Mouse (Mus musculus) CH12.LX (cell line): ENCODE measurements at regions not wholly inside any gene's neighbourhood (a gene's known extent, or its start where the extent isn't known, plus 50 kb on each side); places are given as distances from the start of the nearest gene placed in this dataset.

ENCODE experiments used
- DNase-seq: peaks from one replicate; pipeline ENCODE4 v3.0.0-alpha.2; 2013; ENCODE audit errors: extremely low read depth
- H3K27ac ChIP-seq: 2 replicates; pipeline ENCODE4 v1.5.1; 2012; ENCODE audit warnings: low read depth, mild to moderate bottlenecking, control low read depth, moderate library complexity; ENCODE audit not compliant: insufficient read depth
- H3K27me3 ChIP-seq: replicated peaks from 2 replicates; pipeline ENCODE3; 2012; ENCODE audit warnings: inconsistent platforms
- H3K36me3 ChIP-seq, 2 experiments: replicated peaks in 1 of 2; 2 replicates each; pipeline versions ENCODE3 to v1.6.1; 2012; ENCODE audit warnings: inconsistent platforms in 1 of 2, low read length in 1 of 2, mild to moderate bottlenecking in 1 of 2, mixed read lengths in 1 of 2, moderate library complexity in 1 of 2; ENCODE audit not compliant: control insufficient read depth in 1 of 2, insufficient read depth in 1 of 2
- H3K4me1 ChIP-seq, 2 experiments: 2 replicates each; pipeline ENCODE4 v1.6.1; 2012; ENCODE audit warnings: inconsistent platforms in 1 of 2, moderate library complexity in 1 of 2; ENCODE audit not compliant: insufficient read depth in 2 of 2, control insufficient read depth in 1 of 2
- H3K4me2 ChIP-seq: 2 replicates; pipeline ENCODE4 v1.6.1; 2012; ENCODE audit warnings: low read depth, mild to moderate bottlenecking, control low read depth; ENCODE audit not compliant: poor library complexity, insufficient read depth, severe bottlenecking
- H3K4me3 ChIP-seq, 3 experiments: fragments of 150-350 bp in 1 of 3; sonication (generic) in 1 of 3; replicated peaks in 1 of 3; 2 replicates each; pipeline versions ENCODE3 to v1.5.1; 2011 to 2012; ENCODE audit warnings: low read depth in 2 of 3, low read length in 2 of 3, mild to moderate bottlenecking in 2 of 3, moderate library complexity in 2 of 3, control low read depth in 1 of 3, improper control_type of control experiment in 1 of 3, inconsistent platforms in 1 of 3, mixed read lengths in 1 of 3; ENCODE audit not compliant: poor library complexity in 1 of 3
- H3K79me2 ChIP-seq: replicated peaks from 2 replicates; pipeline ENCODE4 v1.6.1; 2012; ENCODE audit warnings: mild to moderate bottlenecking, moderate library complexity; ENCODE audit not compliant: control insufficient read depth, poor library complexity, insufficient read depth, severe bottlenecking; ENCODE audit errors: extremely low read depth
- H3K9ac ChIP-seq: 2 replicates; pipeline ENCODE4 v1.6.1; 2012; ENCODE audit warnings: low read depth, mild to moderate bottlenecking, control low read depth, moderate library complexity; ENCODE audit not compliant: insufficient read depth
- H3K9me3 ChIP-seq: replicated peaks from 2 replicates; pipeline ENCODE3; 2012; ENCODE audit warnings: low read length, inconsistent platforms, mixed read lengths
- CHD1 ChIP-seq: IDR thresholded peaks from 2 replicates; pipeline ENCODE4 v1.6.1; 2012; ENCODE audit warnings: low read depth, low read length, improper control_type of control experiment, inconsistent platforms
- HCFC1 ChIP-seq: IDR thresholded peaks from 2 replicates; pipeline ENCODE4 v1.6.1; 2012; ENCODE audit warnings: low read depth, mild to moderate bottlenecking, inconsistent platforms, low read length, improper control_type of control experiment
- IRF4 ChIP-seq: IDR thresholded peaks from 2 replicates; pipeline ENCODE4 v1.6.1; 2014; ENCODE audit warnings: low read depth, mild to moderate bottlenecking, inconsistent platforms, low read length, improper control_type of control experiment
- JUN ChIP-seq: IDR thresholded peaks from 2 replicates; pipeline ENCODE4 v1.6.1; 2011; ENCODE audit warnings: low read depth, mild to moderate bottlenecking, low read length, improper control_type of control experiment, moderate library complexity; ENCODE audit not compliant: insufficient read depth
- JUND ChIP-seq: conservative IDR thresholded peaks from 2 replicates; pipeline ENCODE4 v1.6.1; 2011; ENCODE audit warnings: low read depth, low read length, improper control_type of control experiment
- KAT2A ChIP-seq: IDR thresholded peaks from 2 replicates; pipeline ENCODE4 v1.6.1; 2012; ENCODE audit warnings: low read length, improper control_type of control experiment, inconsistent platforms; ENCODE audit not compliant: insufficient replicate concordance
- MAFK ChIP-seq: IDR thresholded peaks from 2 replicates; pipeline ENCODE4 v1.6.1; 2011; ENCODE audit warnings: low read length, improper control_type of control experiment; ENCODE audit not compliant: insufficient replicate concordance
- MAX ChIP-seq: IDR thresholded peaks from 2 replicates; pipeline ENCODE4 v1.6.1; 2011; ENCODE audit warnings: low read length, improper control_type of control experiment
- MAZ ChIP-seq: IDR thresholded peaks from 2 replicates; pipeline ENCODE4 v1.6.1; 2012; ENCODE audit warnings: low read depth, mild to moderate bottlenecking, inconsistent platforms, low read length, improper control_type of control experiment, moderate library complexity
- MYC ChIP-seq: IDR thresholded peaks from 2 replicates; pipeline ENCODE4 v1.6.1; 2011; ENCODE audit warnings: low read depth, mild to moderate bottlenecking, improper control_type of control experiment, low read length
- PAX5 ChIP-seq: IDR thresholded peaks from 2 replicates; pipeline ENCODE4 v1.6.1; 2012; ENCODE audit warnings: low read length, inconsistent platforms, mixed read lengths
- POLR2A ChIP-seq: IDR thresholded peaks from 2 replicates; pipeline ENCODE4 v1.6.1; 2011; ENCODE audit warnings: low read depth, mild to moderate bottlenecking, improper control_type of control experiment, low read length
- POLR2AphosphoS2 ChIP-seq: IDR thresholded peaks from 2 replicates; pipeline ENCODE4 v1.6.1; 2011; ENCODE audit warnings: low read depth, low read length, improper control_type of control experiment
- RAD21 ChIP-seq: IDR thresholded peaks from 2 replicates; pipeline ENCODE4 v1.6.1; 2011; ENCODE audit warnings: low read depth, mild to moderate bottlenecking, low read length, improper control_type of control experiment, moderate library complexity
- RCOR1 ChIP-seq: conservative IDR thresholded peaks from 2 replicates; pipeline ENCODE4 v1.6.1; 2012; ENCODE audit warnings: low read depth, mild to moderate bottlenecking, inconsistent platforms, low read length, improper control_type of control experiment
- SIN3A ChIP-seq: IDR thresholded peaks from 2 replicates; pipeline ENCODE4 v1.6.1; 2012; ENCODE audit warnings: low read length, improper control_type of control experiment, inconsistent platforms
- SMC3 ChIP-seq: IDR thresholded peaks from 2 replicates; pipeline ENCODE4 v1.6.1; 2011; ENCODE audit warnings: low read depth, low read length, improper control_type of control experiment
- TCF12 ChIP-seq: IDR thresholded peaks from 2 replicates; pipeline ENCODE4 v1.6.1; 2014; ENCODE audit warnings: low read depth, mild to moderate bottlenecking, inconsistent platforms, low read length, improper control_type of control experiment
- UBTF ChIP-seq: IDR thresholded peaks from 2 replicates; pipeline ENCODE4 v1.6.1; 2012; ENCODE audit warnings: low read depth, mild to moderate bottlenecking, inconsistent platforms, low read length, improper control_type of control experiment, moderate library complexity
- USF1 ChIP-seq: IDR thresholded peaks from 2 replicates; pipeline ENCODE4 v1.6.1; 2014; ENCODE audit warnings: low read depth, mild to moderate bottlenecking, inconsistent platforms, low read length, improper control_type of control experiment
- USF2 ChIP-seq: conservative IDR thresholded peaks from 2 replicates; pipeline ENCODE4 v1.6.1; 2011; ENCODE audit warnings: low read depth, low read length, improper control_type of control experiment
- dilution Hi-C: fragments of 300-500 bp; cut with MboI; formaldehyde crosslinking; loops from 2 replicates; pipeline ENCODE4 v1.14.3; 2020; ENCODE audit warnings: low sequenced_read_pairs; ENCODE audit not compliant: extremely low pct_unique_long_range_greater_than_20kb, extremely low pct_ligation_motif_present
- in situ Hi-C: fragments of 300-500 bp; cut with MboI; formaldehyde crosslinking; loops from 3 replicates; pipeline ENCODE4 v1.14.3; 2019; ENCODE audit warnings: low sequenced_read_pairs, low pct_ligation_motif_present, low pct_unique_long_range_greater_than_20kb, mixed read lengths

- dilution Hi-C loops (no loop called here), in situ Hi-C loops (no loop called here)
- Histone ChIP-seq H3K36me3 (no peaks in the 10 kb centered on the region), H3K4me2 (peak overlapping the region; percentile 56; the same call in 1 of the 2 replicates), H3K27ac (no peak overlapping the region), H3K9me3 (no peaks in the 10 kb centered on the region), H3K79me2 (no peaks in the 10 kb centered on the region), H3K27me3 (no peaks in the 10 kb centered on the region), H3K4me3 (no peak overlapping the region), H3K9ac (no peak overlapping the region), H3K4me1 (peaks cover 0 to 8% of the 10 kb centered on the region in 2 experiments; a peak in 2 of 4 replicates)
- TF ChIP-seq JUND (no peak), MAZ (no peak), IRF4 (no peak), MAX (no peak), POLR2AphosphoS2 (no peak), KAT2A (no peak), UBTF (no peak), POLR2A (no peak), RAD21 (no peak), USF2 (no peak), SMC3 (no peak), PAX5 (no peak), CHD1 (no peak), MYC (no peak), SIN3A (no peak)
- peak; percentile 9 for DNase-seq
Observed at GRCm38 (mm10) chr13:102344606-102345269, 348.6 kb upstream of the Cd180 start.

GRCm38 (mm10) chr13:102349493-102349892 lies 343.9 kb upstream of the Cd180 start:
- dilution Hi-C loops: no loop called here

More at GRCm38 (mm10) chr13:102349493-102349892, 343.9 kb upstream of the Cd180 start:
- Histone ChIP-seq H3K27ac (no peak overlapping the region), H3K9me3 (no peaks in the 10 kb centered on the region), H3K27me3 (no peaks in the 10 kb centered on the region)
- TF ChIP-seq HCFC1 (no peak), RAD21 (no peak), KAT2A (no peak), IRF4 (no peak), TCF12 (no peak), JUN (no peak), MAFK (no peak), RCOR1 (no peak), MYC (no peak), USF1 (no peak)
- TF ChIP-seq, all 38 proteins: peak for 0
- Histone ChIP-seq H3K4me2 (no peak overlapping the region), H3K9ac (no peak overlapping the region), H3K36me3 (no peaks in the 10 kb centered on the region), H3K79me2 (no peaks in the 10 kb centered on the region), H3K4me3 (no peak overlapping the region), H3K4me1 (peaks cover 0 to 12% of the 10 kb centered on the region in 2 experiments; a peak in 2 of 4 replicates)
- DNase-seq: no peak
- in situ Hi-C loops: no loop called here
